Comparison of ENCODE assay signal across 22 mouse cellular contexts in the genomic region with DNA sequence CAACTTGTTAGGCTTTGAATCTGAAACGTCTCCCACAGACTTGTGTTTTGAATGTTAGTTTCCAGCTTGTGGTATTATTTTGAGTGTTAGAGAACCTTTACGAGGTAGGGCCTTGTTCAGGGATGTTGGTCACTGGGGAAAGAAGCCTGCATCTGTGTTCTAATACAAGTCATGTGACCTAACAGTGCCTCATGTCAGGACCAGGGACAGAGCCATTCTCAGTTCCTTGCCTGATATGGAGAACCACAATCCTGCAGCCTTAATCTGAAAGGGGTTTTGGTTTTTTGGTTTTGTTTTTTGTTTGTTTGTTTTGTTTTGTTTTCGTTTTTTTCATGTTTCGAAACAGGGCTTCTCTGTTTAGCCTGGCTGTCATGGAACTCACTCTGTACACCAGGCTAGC.
DNase-seq lines count a peak whose midpoint lies in the region; ATAC-seq and TF ChIP-seq lines count a peak whose summit lies in the region.
"Had no signal": no experiment of that assay in that cellular context is flagged by ENCODE, and none has a peak within 500 bp of the region (broad histone marks: within the 10 kb centered on the region; RNA-seq: fewer than 3 reads in every experiment).

No protein-coding gene starts in this region.

- H3K4me3 ChIP-seq in lung, embryonic 14.5 days (ENCODE audit: low read depth, low read length) = no peak overlapping the region
- H3K4me3 ChIP-seq in forebrain, embryonic 15.5 days = no peak overlapping the region
- H3K4me3 ChIP-seq: forebrain, embryonic 12.5 days; heart, adult 2 months; layer of hippocampus, adult 2 months; liver, embryonic 12.5 days; midbrain, embryonic 10.5 days had no signal

- DNase-seq in embryo, embryonic 10 days (ENCODE audit: low spot score) = peak; percentile 46
- no peak for DNase-seq in embryo, embryonic 9.5 days (ENCODE audit: extremely low spot score)
- peak; percentile 61 for DNase-seq in lung, embryonic 14.5 days
- no peak for DNase-seq in lung, postnatal 4 days
- peak; percentile 37 for DNase-seq in embryo, embryonic 11 days
- no peak for DNase-seq in frontal cortex, adult 2 months (ENCODE audit: extremely low spot score in 1 of 2, low spot score in 1 of 2)
- DNase-seq in cerebellum, adult 9-10 months = no peak
- DNase-seq: B cell, adult 2 months; cerebellum, adult 8-10 months; gastrocnemius, postnatal 25 days; heart, adult 2 months; kidney, adult 9 months; lung, adult 2 months; right cerebral cortex, postnatal 4 days had no signal

- H3K4me2 ChIP-seq in lung, embryonic 14.5 days = no peak overlapping the region
- H3K4me2 ChIP-seq in forebrain, embryonic 15.5 days (replicated peaks) = no peak overlapping the region
- H3K4me2 ChIP-seq: forebrain, embryonic 12.5 days; liver, embryonic 12.5 days had no signal

- no peak overlapping the region for H3K9ac ChIP-seq in lung, embryonic 14.5 days
- no peak overlapping the region for H3K9ac ChIP-seq in forebrain, embryonic 15.5 days (replicated peaks)
- H3K9ac ChIP-seq: forebrain, embryonic 12.5 days; liver, embryonic 12.5 days had no signal

- no peak for TF ChIP-seq CTCF in lung, embryonic 14.5 days (IDR thresholded peaks at IDR 0.05; ENCODE audit: low read depth)

- no peaks in the 10 kb centered on the region for H3K4me1 ChIP-seq in lung, embryonic 14.5 days (ENCODE audit: insufficient read depth)
- H3K4me1 ChIP-seq in forebrain, embryonic 15.5 days = no peaks in the 10 kb centered on the region
- H3K4me1 ChIP-seq: liver, embryonic 12.5 days; midbrain, embryonic 10.5 days had no signal

- no peak for ATAC-seq in lung, embryonic 14.5 days (ENCODE audit: insufficient read depth)
- ATAC-seq in forebrain, embryonic 15.5 days (replicated peaks) = no peak
- ATAC-seq: liver, embryonic 12.5 days; Patski had no signal

- no peaks in the 10 kb centered on the region for H3K36me3 ChIP-seq in lung, embryonic 14.5 days (ENCODE audit: insufficient read depth)
- no peaks in the 10 kb centered on the region for H3K36me3 ChIP-seq in forebrain, embryonic 15.5 days
- H3K36me3 ChIP-seq: forebrain, embryonic 12.5 days; liver, embryonic 12.5 days; midbrain, embryonic 10.5 days had no signal

- H3K27me3 ChIP-seq in lung, embryonic 14.5 days (ENCODE audit: insufficient read depth, low read length) = no peaks in the 10 kb centered on the region
- H3K27me3 ChIP-seq in forebrain, embryonic 15.5 days = no peaks in the 10 kb centered on the region
- H3K27me3 ChIP-seq: forebrain, embryonic 12.5 days; liver, embryonic 12.5 days; Patski had no signal

- 48% methylated on average over 4 of the region's 4 CpGs for WGBS in lung, embryonic 14.5 days
- WGBS in forebrain, embryonic 15.5 days = 74% methylated on average over 4 of the region's 4 CpGs

- no peak overlapping the region for H3K27ac ChIP-seq in lung, embryonic 14.5 days (ENCODE audit: low read depth)
- H3K27ac ChIP-seq in forebrain, embryonic 15.5 days (replicated peaks) = no peak overlapping the region
- H3K27ac ChIP-seq: forebrain, embryonic 12.5 days; heart, adult 2 months; layer of hippocampus, adult 2 months; liver, embryonic 12.5 days; macrophage; midbrain, embryonic 10.5 days; stomach, postnatal 0 days had no signal

- no peaks in the 10 kb centered on the region for H3K9me3 ChIP-seq in lung, embryonic 14.5 days (ENCODE audit: low read depth, low read length)
- H3K9me3 ChIP-seq in forebrain, embryonic 15.5 days = no peaks in the 10 kb centered on the region
- H3K9me3 ChIP-seq: forebrain, embryonic 12.5 days; liver, embryonic 12.5 days; midbrain, embryonic 10.5 days had no signal

Comparison
In these comparisons a context has a peak if more than half of its experiments do, and no peak if none do; other contexts are left out.
1. DNase-seq: peak in embryo, embryonic 10 days (single experiment), lung, embryonic 14.5 days (single experiment) and embryo, embryonic 11 days (single experiment); none in embryo, embryonic 9.5 days (single experiment), lung, postnatal 4 days (0 of 2), frontal cortex, adult 2 months (0 of 2) and cerebellum, adult 9-10 months (single experiment).